Comparison of ENCODE assay signal across 8 mouse cellular contexts in the genomic region with DNA sequence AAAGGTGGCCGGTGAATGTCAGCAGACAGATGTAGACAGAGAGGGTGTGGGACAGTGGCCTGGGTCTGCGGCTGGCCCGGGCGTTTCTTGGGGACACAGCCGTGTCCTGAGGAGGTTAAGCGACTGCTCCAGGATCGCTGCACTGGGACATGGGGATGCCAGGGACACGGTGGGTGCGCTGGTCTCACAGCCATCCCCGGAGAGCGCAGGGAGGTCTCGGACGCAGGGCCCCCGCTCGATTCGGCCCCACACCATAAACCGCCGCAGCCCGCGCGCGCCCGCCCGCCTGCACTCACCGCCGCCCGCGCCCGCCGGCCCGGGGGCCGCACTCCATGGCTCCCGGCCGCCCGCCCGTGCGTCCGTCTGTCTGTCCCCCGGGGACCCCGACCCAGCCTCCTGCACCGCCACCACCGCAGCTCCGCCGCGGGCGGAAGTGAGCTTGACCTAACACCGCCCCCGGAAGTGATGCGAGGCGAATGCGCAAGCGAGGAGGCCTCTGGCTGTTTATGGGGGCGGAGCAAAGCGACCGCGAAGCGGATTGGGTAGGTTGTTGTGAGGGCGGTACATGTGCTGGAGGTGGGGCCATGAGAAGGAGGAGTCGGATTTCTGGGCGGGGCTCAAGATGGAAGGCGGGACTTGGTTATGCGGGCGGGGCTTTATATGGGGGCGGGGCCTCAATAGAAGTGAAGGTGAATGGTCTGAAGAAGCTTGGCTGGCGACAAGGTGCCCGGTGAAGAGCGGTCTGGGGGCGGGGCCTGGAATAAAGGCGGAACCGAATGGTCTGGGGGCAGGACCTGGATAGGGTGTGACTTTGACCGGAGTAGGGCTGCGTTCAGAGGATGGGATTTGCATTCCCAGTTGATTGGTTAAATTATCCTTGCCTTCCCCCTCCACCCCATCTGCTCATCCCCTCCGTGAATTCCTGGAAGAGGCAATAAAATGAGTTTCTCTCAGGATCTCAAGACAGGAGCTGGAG. TPM values are rescaled to one million over a fixed set of nuclear protein-coding genes. Genes with fewer than 3 reads are reported as not detected.
A peak's percentile ranks its signal among the peaks of the same experiment; 100 is the strongest.
DNase-seq lines count a peak whose midpoint lies in the region; ATAC-seq lines count a peak whose summit lies in the region.

A gene (minus strand): TSS at position 463 of the 976 bp plus-strand sequence.

- under 1% methylated on average over 73 of the region's 73 CpGs for WGBS in heart, embryonic 13.5 days
- whole genome bisulfite sequencing in liver, embryonic 12.5 days (ENCODE audit: insufficient replicate concordance), result under 1% methylated on average over 73 of the region's 73 CpGs
- under 1% methylated on average over 66 of the region's 73 CpGs for WGBS in stomach, embryonic 15.5 days

- ATAC-seq in heart, embryonic 13.5 days (ENCODE audit: extremely low read depth, insufficient number of reproducible peaks, low FRiP score, low TSS enrichment), result peak; percentile 91
- peak; percentile 96 for ATAC-seq in liver, embryonic 12.5 days
- peak; percentile 96 for ATAC-seq in stomach, embryonic 15.5 days (ENCODE audit: insufficient read depth, low FRiP score, low read depth)

- H3K27me3 ChIP-seq in heart, embryonic 13.5 days (replicated peaks), result no peaks in the 10 kb centered on the region
- no peaks in the 10 kb centered on the region for H3K27me3 ChIP-seq in liver, embryonic 12.5 days (replicated peaks)
- no peaks in the 10 kb centered on the region for H3K27me3 ChIP-seq in stomach, embryonic 15.5 days (replicated peaks)

- peak within 1 kb of the TSS; percentile 70 for H3K27ac ChIP-seq in brown adipose tissue, adult 24 weeks (replicated peaks; ENCODE audit: low read depth, low read length)
- peak within 1 kb of the TSS; percentile 67 for H3K27ac ChIP-seq in heart, embryonic 13.5 days (replicated peaks)
- H3K27ac ChIP-seq in liver, embryonic 12.5 days, result peak within 1 kb of the TSS; percentile 77
- H3K27ac ChIP-seq in stomach, embryonic 15.5 days, result 0 out of 2 replicates have a peak within 1 kb of the TSS, but pooled peaks have one; percentile 13

- H3K4me2 ChIP-seq in heart, embryonic 13.5 days, result peak within 1 kb of the TSS; percentile 98
- H3K4me2 ChIP-seq in liver, embryonic 12.5 days, result peak within 1 kb of the TSS; percentile 89
- H3K4me2 ChIP-seq in stomach, embryonic 15.5 days, result peak within 1 kb of the TSS; percentile 95

- DNase-seq in CD4-positive, CD25-positive, alpha-beta regulatory T cell, adult 2 months (ENCODE audit: low read depth, low spot score), result peak; percentile 98
- peak; percentile 90 for DNase-seq in fat pad, adult 2 months (ENCODE audit: extremely low read depth, low read depth, low spot score)
- peak; percentile 99 for DNase-seq in kidney, postnatal 10 days
- DNase-seq in natural killer cell, adult 2 months (ENCODE audit: low spot score in 2 of 2), result peak; percentile 95 to 97

- H3K4me1 ChIP-seq in brown adipose tissue, adult 24 weeks (ENCODE audit: control insufficient read depth, insufficient read depth, insufficient read length, low read length), result peaks cover 17% of the 10 kb centered on the region
- H3K4me1 ChIP-seq in heart, embryonic 13.5 days, result peaks cover 39% of the 10 kb centered on the region
- peaks cover 55% of the 10 kb centered on the region for H3K4me1 ChIP-seq in liver, embryonic 12.5 days
- H3K4me1 ChIP-seq in stomach, embryonic 15.5 days, result peaks cover 24% of the 10 kb centered on the region

- peaks cover 16% of the 10 kb centered on the region for H3K36me3 ChIP-seq in heart, embryonic 13.5 days
- H3K36me3 ChIP-seq in liver, embryonic 12.5 days, result peaks cover 20% of the 10 kb centered on the region
- peaks cover 8% of the 10 kb centered on the region; the same call in 1 of the 2 replicates for H3K36me3 ChIP-seq in stomach, embryonic 15.5 days

- H3K4me3 ChIP-seq in brown adipose tissue, adult 24 weeks (ENCODE audit: insufficient read depth, low read depth, low read length), result peak within 1 kb of the TSS; percentile 96
- peak within 1 kb of the TSS; percentile 92 for H3K4me3 ChIP-seq in heart, embryonic 13.5 days
- H3K4me3 ChIP-seq in liver, embryonic 12.5 days, result peak within 1 kb of the TSS; percentile 95
- H3K4me3 ChIP-seq in stomach, embryonic 15.5 days (replicated peaks), result peak within 1 kb of the TSS; percentile 88

- no peaks in the 10 kb centered on the region for H3K9me3 ChIP-seq in heart, embryonic 13.5 days
- H3K9me3 ChIP-seq in liver, embryonic 12.5 days (replicated peaks), result no peaks in the 10 kb centered on the region
- no peaks in the 10 kb centered on the region for H3K9me3 ChIP-seq in stomach, embryonic 15.5 days

- peak within 1 kb of the TSS; percentile 92 for H3K9ac ChIP-seq in heart, embryonic 13.5 days
- peak within 1 kb of the TSS; percentile 96 for H3K9ac ChIP-seq in liver, embryonic 12.5 days
- peak within 1 kb of the TSS; percentile 85 for H3K9ac ChIP-seq in stomach, embryonic 15.5 days

RNA-seq across cellular contexts. Expression of the gene that starts here (rescaled TPM):
- polyA plus RNA-seq in brown adipose tissue, adult 24 weeks (2012; ENCODE audit: insufficient read depth, insufficient read length, missing spikeins), result 76.3 and 81.6 TPM in 2 replicates
- polyA plus RNA-seq in heart, embryonic 13.5 days (2015; fragmentation: Nextera tagmentation; extraction: Ambion mirVana), result 81.7 and 85.1 TPM in 2 replicates
- polyA plus RNA-seq in liver, embryonic 12.5 days (2016; fragmentation: Nextera tagmentation; extraction: Ambion mirVana), result 86.4 and 88.9 TPM in 2 replicates
- polyA plus RNA-seq in stomach, embryonic 15.5 days (2015; fragmentation: Nextera tagmentation; extraction: Ambion mirVana), result 102 and 103 TPM in 2 replicates

Comparison
In these comparisons a context has a peak if more than half of its experiments do, and no peak if none do; other contexts are left out.
1. Peak in every context shown above with its lines: DNase-seq, ATAC-seq, H3K4me3 ChIP-seq and H3K27ac ChIP-seq.
2. H3K27ac ChIP-seq: peak in every context shown above with its lines; median percentile 77 in liver, embryonic 12.5 days; 70 in brown adipose tissue, adult 24 weeks; 67 in heart, embryonic 13.5 days; 13 in stomach, embryonic 15.5 days.